Mouse (Mus musculus) liver, embryonic 14.5 days (tissue): ENCODE data around the gene Atoh7. TPM values are rescaled to one million over a fixed set of nuclear protein-coding genes. Genes with fewer than 3 reads are reported as not detected.

Experiments
- ATAC-seq: fragments of 200-750 bp; cut with Nextera tagmentation; 2 replicates; pipeline ENCODE4 v1.8.0; 2017; ENCODE audit warnings: moderate number of reproducible peaks, mild to moderate bottlenecking, moderate library complexity; ENCODE audit not compliant: insufficient read depth
- DNase-seq, 3 experiments: peaks; one replicate each; pipeline ENCODE4 v3.0.0-alpha.2; 2012 to 2013; ENCODE audit warnings: low read depth in 3 of 3, low spot score in 3 of 3
- H3K27ac ChIP-seq: fragments of 300-500 bp; sonication (generic); 2 replicates; pipeline ENCODE4 v1.5.1; 2014; ENCODE audit warnings: moderate library complexity, mild to moderate bottlenecking, control low read depth, inconsistent platforms
- H3K27me3 ChIP-seq: fragments of 300-500 bp; sonication (generic); 2 replicates; pipeline ENCODE4 v1.6.1; 2014; ENCODE audit warnings: mild to moderate bottlenecking, low read length, moderate library complexity; ENCODE audit not compliant: control insufficient read depth, insufficient read depth
- H3K36me3 ChIP-seq: fragments of 300-500 bp; sonication (generic); replicated peaks from 2 replicates; pipeline ENCODE4 v1.6.1; 2014; ENCODE audit warnings: low read depth; ENCODE audit not compliant: control insufficient read depth, insufficient read depth
- H3K4me1 ChIP-seq, 2 experiments: fragments of 200-500 bp in 1 of 2; fragments of 300-500 bp in 1 of 2; sonication (generic) in 1 of 2; replicated peaks; 2 replicates each; pipeline ENCODE4 v1.6.1; 2012 to 2014; ENCODE audit warnings: antibody characterized with exemption in 1 of 2, inconsistent platforms in 1 of 2, low read length in 1 of 2; ENCODE audit not compliant: control insufficient read depth in 2 of 2, insufficient read depth in 2 of 2
- H3K4me2 ChIP-seq: fragments of 300-500 bp; sonication (generic); 2 replicates; pipeline ENCODE4 v1.6.1; 2014; ENCODE audit warnings: low read depth, mild to moderate bottlenecking, control low read depth, moderate library complexity
- H3K4me3 ChIP-seq, 2 experiments: fragments of 200-500 bp in 1 of 2; fragments of 300-500 bp in 1 of 2; sonication (generic) in 1 of 2; 2 replicates each; pipeline ENCODE4 v1.5.1; 2012 to 2014; ENCODE audit warnings: low read depth in 2 of 2, low read length in 2 of 2, mild to moderate bottlenecking in 2 of 2, control low read depth in 1 of 2, inconsistent platforms in 1 of 2, moderate library complexity in 1 of 2; ENCODE audit not compliant: insufficient read depth in 1 of 2
- H3K9ac ChIP-seq: fragments of 300-500 bp; sonication (generic); replicated peaks from 2 replicates; pipeline ENCODE4 v1.6.1; 2014; ENCODE audit warnings: mild to moderate bottlenecking, control low read depth, moderate library complexity
- H3K9me3 ChIP-seq: fragments of 300-500 bp; sonication (generic); 2 replicates; pipeline ENCODE4 v1.6.1; 2016; ENCODE audit warnings: low read length, mixed read lengths; ENCODE audit not compliant: control insufficient read depth
- CTCF ChIP-seq: IDR thresholded peaks from 2 replicates; pipeline ENCODE4 v1.5.1; 2016; ENCODE audit warnings: antibody characterized with exemption, low read depth, control low read depth
- EP300 ChIP-seq: IDR thresholded peaks from 2 replicates; pipeline ENCODE4 v1.6.1; 2016; ENCODE audit warnings: antibody characterized with exemption, low read depth
- whole genome bisulfite sequencing: fragments of 180-500 bp; shearing (Covaris S2); extraction: QIAGEN DNeasy Blood & Tissue Kit; methylation state at CpG from one replicate; pipeline ENCODE4 v1.1.7; 2014; ENCODE audit not compliant: insufficient replicate concordance; 5-methylcytosine and 5-hydroxymethylcytosine counted together
- polyA plus RNA-seq, 2 experiments: library from polyadenylated mRNA; depleted of rRNA in 1 of 2; stranded (reverse) in 1 of 2; unstranded in 1 of 2; fragments of >200 nt; fragmentation: Nextera tagmentation in 1 of 2; extraction: Ambion mirVana in 1 of 2; gene quantifications; 2 replicates each; pipeline versions ENCODE4 v1.2.1 to v1.2.3; 2012 to 2014

Atoh7 gene
- polyA plus RNA-seq, 2 experiments: 0.02 TPM; not detected in 1

DNA sequence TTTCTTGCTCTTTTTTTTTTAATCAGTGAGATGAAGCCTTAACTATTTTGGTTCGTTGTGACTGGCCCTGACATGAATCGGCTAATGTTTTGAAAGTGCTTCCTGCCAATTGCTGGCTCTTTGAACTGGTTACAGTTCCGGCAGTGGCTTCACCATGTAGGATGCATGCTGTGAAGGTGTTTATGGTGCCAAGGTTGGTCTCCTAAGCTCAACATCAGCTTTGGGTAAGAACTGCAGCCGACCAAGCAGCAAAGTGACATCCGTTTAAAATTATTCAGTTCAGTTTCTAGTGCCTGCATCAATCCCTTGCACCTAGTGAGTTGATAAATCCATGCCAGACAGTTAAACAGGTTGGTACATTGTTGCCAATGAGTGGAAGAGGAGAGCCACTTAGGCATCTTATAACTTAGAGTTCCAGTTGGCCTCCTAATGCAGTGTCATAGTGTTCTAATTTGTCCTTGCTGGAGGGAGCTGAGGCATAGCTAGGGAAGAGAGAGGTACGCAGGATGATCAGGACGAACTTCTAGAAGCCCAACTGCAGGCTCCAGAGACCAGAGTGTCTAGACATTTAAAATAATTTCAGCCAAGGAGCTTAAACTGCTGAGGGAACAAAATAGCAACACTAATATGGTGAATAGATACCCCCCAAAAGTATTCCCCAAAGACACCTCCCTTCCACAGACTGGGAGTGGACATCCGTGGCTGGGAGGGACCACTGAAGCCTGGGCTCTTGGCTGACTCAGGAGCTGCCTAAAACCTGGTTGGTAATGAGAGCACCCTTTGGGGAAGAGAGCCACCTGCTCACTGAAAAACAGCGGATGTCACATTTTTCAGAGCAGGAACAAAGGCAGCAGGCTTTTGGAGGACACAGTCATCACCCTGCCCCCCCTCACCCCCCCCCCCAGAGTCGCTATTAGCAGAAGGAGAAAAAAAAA, 6.6 kb upstream of the Atoh7 start:
- Histone ChIP-seq H3K4me2 (no peak overlapping the region), H3K4me3 (no peak overlapping the region), H3K9me3 (no peaks in the 10 kb centered on the region), H3K36me3 (no peaks in the 10 kb centered on the region), H3K27me3 (peaks cover 11% of the 10 kb centered on the region), H3K9ac (no peak overlapping the region), H3K4me1 (no peaks in the 10 kb centered on the region), H3K27ac (no peak overlapping the region)
- ATAC-seq (no peak), DNase-seq (no peak)
- no peak for TF ChIP-seq CTCF
- no peak for TF ChIP-seq EP300
- 57% methylated on average over 10 of the region's 10 CpGs for WGBS

DNA sequence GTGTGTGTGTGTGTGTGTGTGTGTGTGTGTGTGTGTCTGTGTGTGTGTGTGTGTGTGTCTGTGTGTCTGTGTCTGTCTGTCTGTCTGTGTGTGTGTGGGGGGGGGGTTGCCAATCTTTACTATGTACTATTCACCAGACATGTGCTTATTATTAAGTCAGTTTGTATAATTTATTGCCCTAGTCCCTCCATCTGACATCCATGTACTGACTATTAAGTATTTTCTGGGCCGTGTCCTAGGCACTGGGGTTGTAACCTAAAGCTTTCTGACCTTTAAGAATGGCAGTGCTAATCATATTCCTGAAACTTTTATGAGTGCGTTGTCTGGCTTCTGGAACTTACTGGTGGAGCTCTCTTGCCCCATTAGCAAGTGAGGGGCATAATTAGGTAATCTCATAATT, 2.7 kb upstream of the Atoh7 start:
- WGBS: 62% methylated on average over 2 of the region's 2 CpGs
- H3K4me2 ChIP-seq: no peak overlapping the region
- peaks cover 30% of the 10 kb centered on the region for H3K27me3 ChIP-seq
- no peak overlapping the region for H3K4me3 ChIP-seq
- DNase-seq (no peak), ATAC-seq (no peak)
- H3K4me1 ChIP-seq: no peaks in the 10 kb centered on the region
- no peak for TF ChIP-seq CTCF
- no peak for TF ChIP-seq EP300
- H3K36me3 ChIP-seq: no peaks in the 10 kb centered on the region
- no peak overlapping the region for H3K9ac ChIP-seq
- no peak overlapping the region for H3K27ac ChIP-seq
- no peaks in the 10 kb centered on the region for H3K9me3 ChIP-seq

DNA sequence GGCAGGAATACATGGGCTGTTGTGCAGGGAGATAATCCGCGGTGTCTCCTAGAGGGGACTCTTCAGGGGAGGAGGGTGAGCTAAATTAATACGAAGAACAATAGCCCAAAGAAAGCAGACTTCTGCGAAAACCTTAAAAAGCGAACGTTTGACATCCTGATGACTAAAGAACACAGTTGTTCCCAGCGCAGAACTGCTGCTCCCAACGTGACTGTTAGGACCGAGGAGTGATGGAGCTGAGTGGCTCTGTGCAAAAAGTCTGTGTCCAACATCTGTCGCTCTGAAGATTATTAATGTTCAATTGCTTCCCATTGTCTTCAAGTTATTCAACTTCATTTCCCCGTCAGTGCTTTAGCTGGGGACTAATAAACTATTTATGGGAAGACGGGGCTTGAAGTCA, 1.3 kb upstream of the Atoh7 start:
- Histone ChIP-seq H3K4me2 (no peak overlapping the region), H3K4me1 (no peaks in the 10 kb centered on the region), H3K9ac (no peak overlapping the region), H3K9me3 (no peaks in the 10 kb centered on the region), H3K27me3 (peaks cover 33% of the 10 kb centered on the region), H3K27ac (no peak overlapping the region), H3K36me3 (no peaks in the 10 kb centered on the region), H3K4me3 (no peak overlapping the region)
- DNase-seq: no peak
- ATAC-seq: no peak
- WGBS: 58% methylated on average over 12 of the region's 12 CpGs
- TF ChIP-seq CTCF (no peak), EP300 (no peak)

DNA sequence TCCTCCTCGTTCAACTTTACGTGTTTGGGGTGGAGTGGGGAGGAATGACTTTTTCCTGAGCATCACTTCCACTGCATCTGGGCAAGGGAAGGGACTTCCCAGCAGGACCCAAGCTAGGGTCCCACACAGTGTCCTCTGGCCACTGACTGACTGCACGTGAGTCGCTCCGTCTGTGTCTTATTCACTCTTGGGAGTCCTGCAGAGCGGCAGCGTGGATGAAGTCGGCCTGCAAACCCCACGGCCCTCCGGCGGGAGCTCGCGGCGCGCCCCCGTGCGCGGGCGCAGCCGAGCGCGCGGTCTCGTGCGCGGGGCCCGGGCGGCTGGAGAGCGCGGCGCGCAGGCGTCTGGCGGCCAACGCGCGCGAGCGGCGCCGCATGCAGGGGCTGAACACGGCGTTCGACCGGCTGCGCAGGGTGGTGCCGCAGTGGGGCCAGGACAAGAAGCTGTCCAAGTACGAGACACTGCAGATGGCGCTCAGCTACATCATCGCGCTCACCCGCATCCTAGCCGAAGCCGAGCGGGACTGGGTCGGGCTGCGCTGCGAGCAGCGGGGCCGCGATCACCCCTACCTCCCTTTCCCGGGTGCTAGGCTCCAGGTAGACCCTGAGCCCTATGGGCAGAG, 601 bp downstream of the Atoh7 start:
- under 1% methylated on average over 62 of the region's 62 CpGs for WGBS
- Histone ChIP-seq H3K4me2 (peak overlapping the region; percentile 67), H3K4me1 (no peaks in the 10 kb centered on the region), H3K4me3 (peak overlapping the region; percentile 27 to 49), H3K9me3 (no peaks in the 10 kb centered on the region), H3K27ac (no peak overlapping the region), H3K36me3 (no peaks in the 10 kb centered on the region), H3K9ac (no peak overlapping the region), H3K27me3 (peaks cover 33% of the 10 kb centered on the region)
- TF ChIP-seq CTCF (no peak), EP300 (no peak)
- DNase-seq (no peak), ATAC-seq (no peak)

- no peak overlapping the region for H3K27ac ChIP-seq
- peak overlapping the region; percentile 67 for H3K4me2 ChIP-seq
- H3K4me3 ChIP-seq: peak overlapping the region in 1 of 2 experiments; percentile 49; a peak in 2 of 4 replicates
- ATAC-seq (no peak), DNase-seq (no peak)
- peaks cover 33% of the 10 kb centered on the region for H3K27me3 ChIP-seq
- H3K9me3 ChIP-seq: no peaks in the 10 kb centered on the region
- 20% methylated on average over 9 of the region's 9 CpGs for WGBS
- H3K4me1 ChIP-seq: no peaks in the 10 kb centered on the region
- H3K9ac ChIP-seq: no peak overlapping the region
- TF ChIP-seq CTCF (no peak), EP300 (no peak)
- H3K36me3 ChIP-seq: no peaks in the 10 kb centered on the region
Measured at GRCm38 (mm10) chr10:63100657-63101056, 1.2 kb downstream of the Atoh7 start.
